16 mouse cellular contexts compared by ENCODE assay signal in the genomic region with DNA sequence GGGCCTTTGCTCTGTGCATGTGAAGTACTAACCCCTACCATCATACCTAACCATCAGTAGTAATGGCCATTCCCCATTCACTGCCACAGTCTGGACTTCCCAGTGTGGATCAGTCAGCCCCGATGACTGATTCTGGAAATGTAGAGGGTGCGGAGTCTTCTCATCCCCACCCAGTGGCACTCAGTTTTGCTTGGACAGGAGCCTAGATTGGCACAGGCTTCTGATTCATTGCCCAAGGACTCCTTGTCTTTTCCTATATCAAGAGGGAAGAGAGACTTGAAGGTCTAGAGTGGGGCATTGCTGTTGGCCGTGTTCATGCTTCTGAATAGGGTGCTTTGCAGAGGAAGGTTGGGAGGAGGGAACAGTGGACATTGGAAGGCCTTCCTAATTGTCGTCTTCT.
"Had no signal": no experiment of that assay in that cellular context is flagged by ENCODE, and none has a peak within 500 bp of the region (broad histone marks: within the 10 kb centered on the region; RNA-seq: fewer than 3 reads in every experiment).

No protein-coding gene starts in this region.

- ATAC-seq: lung, postnatal 0 days; midbrain, embryonic 13.5 days; midbrain, embryonic 15.5 days had no signal

- H3K4me3 ChIP-seq: lung, embryonic 15.5 days; megakaryocyte, embryonic 14.5 days; midbrain, embryonic 13.5 days; midbrain, embryonic 15.5 days; neural tube, embryonic 12.5 days; stomach, embryonic 15.5 days had no signal

- H3K27ac ChIP-seq: macrophage; midbrain, embryonic 13.5 days; midbrain, embryonic 15.5 days; neural tube, embryonic 12.5 days; stomach, embryonic 15.5 days; stomach, postnatal 0 days had no signal

- DNase-seq: lung, adult 2 months; lung, postnatal 14 days; lung, postnatal 36 days; right cerebral cortex, postnatal 14 days; thymus, adult 2 months; thymus, postnatal 25 days; thymus, postnatal 4 days had no signal
